Mouse (Mus musculus) liver, embryonic 16.5 days (tissue): ENCODE results near the gene Spc24. TPM values are rescaled to one million over a fixed set of nuclear protein-coding genes. Genes with fewer than 3 reads are reported as not detected.

Source experiments
- ATAC-seq: fragments of 200-750 bp; cut with Nextera tagmentation; 2 replicates; pipeline ENCODE4 v1.8.0; 2017; ENCODE audit warnings: low read depth, mild to moderate bottlenecking, moderate number of reproducible peaks, moderate library complexity
- H3K27ac ChIP-seq: fragments of 300-500 bp; sonication (generic); 2 replicates; pipeline ENCODE4 v1.5.1; 2014; ENCODE audit warnings: mild to moderate bottlenecking, low read length
- H3K27me3 ChIP-seq: fragments of 300-500 bp; sonication (generic); 2 replicates; pipeline ENCODE4 v1.6.1; 2014; ENCODE audit warnings: low read depth, low read length, mixed read lengths; ENCODE audit not compliant: control insufficient read depth, insufficient read depth
- H3K36me3 ChIP-seq: fragments of 300-500 bp; sonication (generic); 2 replicates; pipeline ENCODE4 v1.6.1; 2014; ENCODE audit warnings: mild to moderate bottlenecking; ENCODE audit not compliant: control insufficient read depth, insufficient read depth
- H3K4me1 ChIP-seq: fragments of 300-500 bp; sonication (generic); 2 replicates; pipeline ENCODE4 v1.6.1; 2014; ENCODE audit warnings: low read depth, low read length, mixed read lengths; ENCODE audit not compliant: control insufficient read depth
- H3K4me2 ChIP-seq: fragments of 300-500 bp; sonication (generic); 2 replicates; pipeline ENCODE4 v1.6.1; 2014; ENCODE audit warnings: low read depth, low read length, mixed read lengths
- H3K4me3 ChIP-seq: fragments of 300-500 bp; sonication (generic); 2 replicates; pipeline ENCODE4 v1.5.1; 2014; ENCODE audit warnings: low read depth, mild to moderate bottlenecking, low read length
- H3K9ac ChIP-seq: fragments of 300-500 bp; sonication (generic); 2 replicates; pipeline ENCODE4 v1.6.1; 2014; ENCODE audit warnings: low read depth, low read length
- H3K9me3 ChIP-seq: fragments of 300-500 bp; sonication (generic); replicated peaks from 2 replicates; pipeline ENCODE4 v1.6.1; 2016; ENCODE audit warnings: low read length; ENCODE audit not compliant: control insufficient read depth
- WGBS: fragments of 180-500 bp; shearing (Covaris S2); extraction: QIAGEN DNeasy Blood & Tissue Kit; methylation state at CpG from one replicate; pipeline ENCODE4 v1.1.7; 2014; ENCODE audit not compliant: insufficient replicate concordance; 5-methylcytosine and 5-hydroxymethylcytosine counted together
- polyA plus RNA-seq: library from polyadenylated mRNA; unstranded; fragments of >200 nt; fragmentation: Nextera tagmentation; extraction: Ambion mirVana; gene quantifications from 2 replicates; pipeline ENCODE4 v1.2.1, GENCODE M21; 2015

The Spc24 gene
- polyA plus RNA-seq, 1 experiment from 2014 or later: 68.0 TPM

GRCm38 (mm10) chr9:21754516-21755321 lies 5.4 kb downstream of the Spc24 start:
- Histone ChIP-seq H3K36me3 (peaks cover 18% of the 10 kb centered on the region), H3K9ac (no peak overlapping the region), H3K9me3 (no peaks in the 10 kb centered on the region), H3K27me3 (no peaks in the 10 kb centered on the region), H3K27ac (no peak overlapping the region), H3K4me3 (no peak overlapping the region), H3K4me2 (no peak overlapping the region), H3K4me1 (peaks cover 14% of the 10 kb centered on the region)
- no peak for ATAC-seq
- 79% methylated on average over 13 of the region's 13 CpGs for WGBS

GRCm38 (mm10) chr9:21754003-21754402 lies 6.1 kb downstream of the Spc24 start:
- Histone ChIP-seq H3K9me3 (no peaks in the 10 kb centered on the region), H3K27ac (no peak overlapping the region), H3K9ac (no peak overlapping the region), H3K36me3 (peaks cover 18% of the 10 kb centered on the region), H3K4me3 (no peak overlapping the region), H3K27me3 (no peaks in the 10 kb centered on the region), H3K4me2 (no peak overlapping the region), H3K4me1 (peaks cover 10% of the 10 kb centered on the region)
- ATAC-seq: no peak
- 76% methylated on average over 2 of the region's 2 CpGs for WGBS

GRCm38 (mm10) chr9:21752252-21752792 lies 7.8 kb downstream of the Spc24 start:
- ATAC-seq: peak; percentile 19
- Histone ChIP-seq H3K27ac (no peak overlapping the region), H3K27me3 (no peaks in the 10 kb centered on the region), H3K9me3 (no peaks in the 10 kb centered on the region), H3K9ac (no peak overlapping the region), H3K4me2 (no peak overlapping the region), H3K4me1 (no peaks in the 10 kb centered on the region), H3K4me3 (no peak overlapping the region), H3K36me3 (peaks cover 22% of the 10 kb centered on the region)
- WGBS: 50% methylated on average over 10 of the region's 10 CpGs

GRCm38 (mm10) chr9:21751347-21751746 lies 8.8 kb downstream of the Spc24 start:
- H3K9me3 ChIP-seq: no peaks in the 10 kb centered on the region
- peaks cover 21% of the 10 kb centered on the region for H3K36me3 ChIP-seq
- H3K27ac ChIP-seq: no peak overlapping the region
- H3K4me1 ChIP-seq: no peaks in the 10 kb centered on the region
- no peaks in the 10 kb centered on the region for H3K27me3 ChIP-seq
- no peak for ATAC-seq
- no peak overlapping the region for H3K4me2 ChIP-seq
- no peak overlapping the region for H3K4me3 ChIP-seq
- H3K9ac ChIP-seq: no peak overlapping the region
- 61% methylated on average over 6 of the region's 6 CpGs for WGBS

- 67% methylated on average over 3 of the region's 3 CpGs for WGBS
- Histone ChIP-seq H3K27ac (no peak overlapping the region), H3K36me3 (peaks cover 21% of the 10 kb centered on the region), H3K27me3 (no peaks in the 10 kb centered on the region), H3K4me2 (no peak overlapping the region), H3K9ac (no peak overlapping the region), H3K4me3 (no peak overlapping the region), H3K4me1 (no peaks in the 10 kb centered on the region), H3K9me3 (no peaks in the 10 kb centered on the region)
- no peak for ATAC-seq
Measured at GRCm38 (mm10) chr9:21750370-21750769, 9.7 kb downstream of the Spc24 start.

GRCm38 (mm10) chr9:21749382-21750118 lies 10.6 kb downstream of the Spc24 start:
- no peaks in the 10 kb centered on the region for H3K9me3 ChIP-seq
- H3K36me3 ChIP-seq: peaks cover 22% of the 10 kb centered on the region
- H3K27ac ChIP-seq: no peak overlapping the region

GRCm38 (mm10) chr9:21748491-21748890 lies 11.6 kb downstream of the Spc24 start:
- Histone ChIP-seq H3K4me1 (no peaks in the 10 kb centered on the region), H3K27ac (no peak overlapping the region), H3K4me2 (no peak overlapping the region), H3K27me3 (no peaks in the 10 kb centered on the region), H3K9ac (no peak overlapping the region), H3K9me3 (no peaks in the 10 kb centered on the region), H3K36me3 (peaks cover 21% of the 10 kb centered on the region), H3K4me3 (no peak overlapping the region)
- WGBS: 69% methylated on average over 10 of the region's 10 CpGs
- no peak for ATAC-seq

More at GRCm38 (mm10) chr9:21749382-21750118, 10.6 kb downstream of the Spc24 start:
- H3K27me3 ChIP-seq: no peaks in the 10 kb centered on the region
- H3K4me3 ChIP-seq: no peak overlapping the region
- no peak overlapping the region for H3K9ac ChIP-seq
- 83% methylated on average over 6 of the region's 6 CpGs for WGBS
- ATAC-seq: no peak
- no peaks in the 10 kb centered on the region for H3K4me1 ChIP-seq
- no peak overlapping the region for H3K4me2 ChIP-seq

- ATAC-seq: peak; percentile 28; the same call in 1 of the 2 replicates
- H3K4me2 ChIP-seq: no peak overlapping the region
- H3K4me3 ChIP-seq: no peak overlapping the region
- 67% methylated on average over 7 of the region's 7 CpGs for WGBS
- H3K36me3 ChIP-seq: peaks cover 21% of the 10 kb centered on the region
- no peaks in the 10 kb centered on the region for H3K9me3 ChIP-seq
- no peak overlapping the region for H3K9ac ChIP-seq
- H3K4me1 ChIP-seq: no peaks in the 10 kb centered on the region
- no peaks in the 10 kb centered on the region for H3K27me3 ChIP-seq
- H3K27ac ChIP-seq: no peak overlapping the region
Measured at GRCm38 (mm10) chr9:21748033-21748432, 12.1 kb downstream of the Spc24 start.
